ENCODE assay signal across 8 mouse cellular contexts in the genomic region with DNA sequence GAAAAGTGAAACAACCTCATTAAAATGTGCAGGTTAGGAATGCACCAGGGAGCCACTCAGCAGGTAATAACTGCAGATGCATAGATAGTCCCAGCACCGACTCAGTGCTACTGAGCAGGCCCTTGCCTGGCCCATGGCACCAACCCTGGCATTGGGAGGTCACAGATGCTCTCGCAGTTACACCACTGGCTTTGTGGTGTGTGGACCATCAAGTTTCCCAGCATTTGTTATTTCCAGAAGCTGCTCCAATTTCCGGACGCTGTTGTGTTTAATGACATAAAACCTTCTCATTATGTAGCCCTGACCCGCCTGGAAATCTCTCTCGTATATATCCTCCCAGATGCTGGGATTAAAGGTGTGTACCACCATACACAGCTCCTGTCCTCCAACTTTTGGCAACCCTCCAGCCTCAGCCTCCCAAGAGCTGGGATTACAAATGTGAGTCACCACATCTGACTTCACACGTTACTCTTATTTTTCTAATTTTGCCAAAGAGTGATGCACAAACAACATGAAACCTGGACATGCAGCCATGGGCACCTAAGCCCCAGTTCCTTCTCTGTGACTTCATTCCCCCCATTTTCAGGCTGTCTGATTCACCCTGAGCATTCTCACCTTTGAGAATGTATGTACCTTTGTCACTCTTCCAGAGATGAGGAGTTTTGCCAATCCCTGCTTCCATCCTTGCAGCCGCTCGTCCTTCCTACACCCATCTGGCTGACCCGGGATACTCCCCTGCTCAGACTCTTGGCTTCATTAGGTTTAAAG. TPM values are rescaled to one million over a fixed set of nuclear protein-coding genes. Genes with fewer than 3 reads are reported as not detected.
A peak's percentile ranks its signal among the peaks of the same experiment; 100 is the strongest.
DNase-seq lines count a peak whose midpoint lies in the region; ATAC-seq and TF ChIP-seq lines count a peak whose summit lies in the region.

No protein-coding gene starts in this region.

- H3K27ac ChIP-seq in gastrocnemius, adult 2 months = peak overlapping the region; percentile 83
- H3K27ac ChIP-seq in forebrain, embryonic 11.5 days (ENCODE audit: low read depth, low read length) = no peak overlapping the region
- H3K27ac ChIP-seq in limb, embryonic 11.5 days (replicated peaks; ENCODE audit: low read depth, low read length) = no peak overlapping the region
- peak overlapping the region; percentile 34; the same call in 1 of the 2 replicates for H3K27ac ChIP-seq in neural tube, embryonic 13.5 days (replicated peaks)

- 60% methylated on average over 10 of the region's 10 CpGs for WGBS in forebrain, embryonic 11.5 days
- 59% methylated on average over 10 of the region's 10 CpGs for WGBS in limb, embryonic 11.5 days
- WGBS in neural tube, embryonic 13.5 days = 65% methylated on average over 10 of the region's 10 CpGs

- H3K36me3 ChIP-seq in E14TG2a.4 (ENCODE audit: insufficient read depth, low read length) = peaks cover 52% of the 10 kb centered on the region
- peaks cover 3% of the 10 kb centered on the region; the same call in 1 of the 2 replicates for H3K36me3 ChIP-seq in forebrain, embryonic 11.5 days (ENCODE audit: control insufficient read depth, insufficient read depth, low read length)
- peaks cover 5% of the 10 kb centered on the region for H3K36me3 ChIP-seq in limb, embryonic 11.5 days (ENCODE audit: control insufficient read depth, insufficient read depth, low read length)
- H3K36me3 ChIP-seq in neural tube, embryonic 13.5 days = peaks cover 34% of the 10 kb centered on the region

- peak; percentile 51 for DNase-seq in gastrocnemius, adult 2 months
- no peak for DNase-seq in gastrocnemius, adult 18-20 months (ENCODE audit: low spot score)
- DNase-seq in forebrain, embryonic 11.5 days (ENCODE audit: low spot score) = no peak
- no peak for DNase-seq in limb, embryonic 11.5 days (ENCODE audit: low spot score)
- no peak for DNase-seq in right cerebral cortex, adult 2 months (ENCODE audit: low spot score in 2 of 2)
- DNase-seq in Muller cell, postnatal 12 days (ENCODE audit: inconsistent ontology term) = no peak

- intact Hi-C loops in gastrocnemius, adult 2 months (cut with DNase I) = loop anchor here (2.0 kb wide), 1 partner anchor 58 kb away; the partner anchor contains the start of genes Chek2 and Hscb

- peak overlapping the region; percentile 82 for H3K9ac ChIP-seq in forebrain, embryonic 11.5 days (ENCODE audit: low read length)
- peak overlapping the region; percentile 78 for H3K9ac ChIP-seq in limb, embryonic 11.5 days (ENCODE audit: low read length)
- peak overlapping the region; percentile 85 for H3K9ac ChIP-seq in neural tube, embryonic 13.5 days

- peak overlapping the region; percentile 87 for H3K4me3 ChIP-seq in gastrocnemius, adult 2 months
- H3K4me3 ChIP-seq in E14TG2a.4 (replicated peaks; ENCODE audit: low read length) = peak overlapping the region; percentile 90
- peak overlapping the region; percentile 72 for H3K4me3 ChIP-seq in forebrain, embryonic 11.5 days (ENCODE audit: low read depth, low read length)
- H3K4me3 ChIP-seq in limb, embryonic 11.5 days (ENCODE audit: low read depth, low read length) = peak overlapping the region; percentile 85
- peak overlapping the region; percentile 72 for H3K4me3 ChIP-seq in neural tube, embryonic 13.5 days

- H3K4me2 ChIP-seq in forebrain, embryonic 11.5 days (ENCODE audit: low read depth, low read length, severe bottlenecking) = peak overlapping the region; percentile 88
- H3K4me2 ChIP-seq in limb, embryonic 11.5 days (ENCODE audit: low read depth, severe bottlenecking) = peak overlapping the region; percentile 93
- H3K4me2 ChIP-seq in neural tube, embryonic 13.5 days = peak overlapping the region; percentile 95

- ATAC-seq in forebrain, embryonic 11.5 days (replicated peaks; ENCODE audit: low FRiP score) = peak; percentile 75
- ATAC-seq in limb, embryonic 11.5 days (ENCODE audit: insufficient number of reproducible peaks, low FRiP score, low TSS enrichment, low read depth) = peak; percentile 33; the same call in 1 of the 2 replicates
- peak; percentile 63 for ATAC-seq in neural tube, embryonic 13.5 days (ENCODE audit: low read depth)

- H3K4me1 ChIP-seq in E14TG2a.4 (replicated peaks; ENCODE audit: low read depth, low read length) = peaks cover 77% of the 10 kb centered on the region
- peaks cover 6% of the 10 kb centered on the region for H3K4me1 ChIP-seq in forebrain, embryonic 11.5 days (replicated peaks; ENCODE audit: control insufficient read depth, insufficient read depth, low read length)
- 0 out of 2 replicates have a peak, but pooled peaks cover 3% of the 10 kb centered on the region for H3K4me1 ChIP-seq in limb, embryonic 11.5 days (ENCODE audit: control insufficient read depth, insufficient read depth, low read length)
- H3K4me1 ChIP-seq in neural tube, embryonic 13.5 days (replicated peaks) = peaks cover 28% of the 10 kb centered on the region

- TF ChIP-seq CTCF in gastrocnemius, adult 2 months (IDR thresholded peaks at IDR 0.05) = no peak
- TF ChIP-seq CTCF in E14TG2a.4 (conservative IDR thresholded peaks at IDR 0.05; ENCODE audit: low read length) = no peak

- H3K27me3 ChIP-seq in E14TG2a.4 (ENCODE audit: insufficient read depth, low read length) = no peaks in the 10 kb centered on the region
- no peaks in the 10 kb centered on the region for H3K27me3 ChIP-seq in forebrain, embryonic 11.5 days (ENCODE audit: control insufficient read depth, insufficient read depth, low read length)
- no peaks in the 10 kb centered on the region for H3K27me3 ChIP-seq in limb, embryonic 11.5 days (ENCODE audit: control insufficient read depth, insufficient read depth, low read length)
- no peaks in the 10 kb centered on the region for H3K27me3 ChIP-seq in neural tube, embryonic 13.5 days

- no peaks in the 10 kb centered on the region for H3K9me3 ChIP-seq in E14TG2a.4 (ENCODE audit: low read length)
- H3K9me3 ChIP-seq in forebrain, embryonic 11.5 days (ENCODE audit: control insufficient read depth, low read length) = no peaks in the 10 kb centered on the region
- no peaks in the 10 kb centered on the region for H3K9me3 ChIP-seq in limb, embryonic 11.5 days (ENCODE audit: control insufficient read depth, low read length)
- no peaks in the 10 kb centered on the region for H3K9me3 ChIP-seq in neural tube, embryonic 13.5 days

RNA-seq across cellular contexts. Expression of gene Pus1, which starts 0.5 kb away (rescaled TPM):
- total RNA-seq in gastrocnemius, adult 2 months (2021) = 10 to 100 TPM in 1 of 2 experiments, 1 to 10 TPM in 1; 8.7 to 13.8 TPM
- total RNA-seq in gastrocnemius, adult 18-20 months (2021) = 10 to 100 TPM; 10.7 to 11.4 TPM
- polyA plus RNA-seq in forebrain, embryonic 11.5 days (2014; fragmentation: Nextera tagmentation; extraction: Ambion mirVana) = 23.2 and 23.5 TPM in 2 replicates
- polyA plus RNA-seq in limb, embryonic 11.5 days (2014; fragmentation: Nextera tagmentation; extraction: Ambion mirVana) = 20.9 and 24.0 TPM in 2 replicates
- polyA plus RNA-seq in neural tube, embryonic 13.5 days (2015; fragmentation: Nextera tagmentation; extraction: Ambion mirVana) = 19.4 and 21.0 TPM in 2 replicates

RNA-seq across cellular contexts. Expression of gene Ep400, which starts 10.4 kb away (rescaled TPM):
- 10 to 100 TPM; 20.2 to 22.9 TPM for total RNA-seq in gastrocnemius, adult 2 months (2021)
- 10 to 100 TPM; 21.2 to 24.9 TPM for total RNA-seq in gastrocnemius, adult 18-20 months (2021)
- 59.0 and 76.8 TPM in 2 replicates for polyA plus RNA-seq in forebrain, embryonic 11.5 days (2014; fragmentation: Nextera tagmentation; extraction: Ambion mirVana)
- 45.6 and 51.7 TPM in 2 replicates for polyA plus RNA-seq in limb, embryonic 11.5 days (2014; fragmentation: Nextera tagmentation; extraction: Ambion mirVana)
- polyA plus RNA-seq in neural tube, embryonic 13.5 days (2015; fragmentation: Nextera tagmentation; extraction: Ambion mirVana) = 48.4 and 53.0 TPM in 2 replicates

RNA-seq across cellular contexts. Expression of gene Ulk1, which starts 29.0 kb away (rescaled TPM):
- total RNA-seq in gastrocnemius, adult 2 months (2021) = 10 to 100 TPM; 49.1 to 70.6 TPM
- total RNA-seq in gastrocnemius, adult 18-20 months (2021) = 10 to 100 TPM; 57.4 to 66.1 TPM
- polyA plus RNA-seq in forebrain, embryonic 11.5 days (2014; fragmentation: Nextera tagmentation; extraction: Ambion mirVana) = 39.4 and 42.8 TPM in 2 replicates
- polyA plus RNA-seq in limb, embryonic 11.5 days (2014; fragmentation: Nextera tagmentation; extraction: Ambion mirVana) = 37.8 and 42.2 TPM in 2 replicates
- polyA plus RNA-seq in neural tube, embryonic 13.5 days (2015; fragmentation: Nextera tagmentation; extraction: Ambion mirVana) = 30.3 and 33.1 TPM in 2 replicates

RNA-seq across cellular contexts. Expression of gene Hscb, which starts 58.6 kb away (rescaled TPM):
- 10 to 100 TPM; 14.1 to 19.4 TPM for total RNA-seq in gastrocnemius, adult 2 months (2021)
- total RNA-seq in gastrocnemius, adult 18-20 months (2021) = 10 to 100 TPM; 11.8 to 15.6 TPM
- 18.6 TPM in 2 replicates for polyA plus RNA-seq in forebrain, embryonic 11.5 days (2014; fragmentation: Nextera tagmentation; extraction: Ambion mirVana)
- polyA plus RNA-seq in limb, embryonic 11.5 days (2014; fragmentation: Nextera tagmentation; extraction: Ambion mirVana) = 25.8 and 27.8 TPM in 2 replicates
- polyA plus RNA-seq in neural tube, embryonic 13.5 days (2015; fragmentation: Nextera tagmentation; extraction: Ambion mirVana) = 11.0 and 16.5 TPM in 2 replicates

RNA-seq across cellular contexts. Expression of gene Chek2, which starts 58.8 kb away (rescaled TPM):
- 1 to 10 TPM in 1 of 2 experiments, under 1 TPM in 1; 0.92 to 1.1 TPM for total RNA-seq in gastrocnemius, adult 2 months (2021)
- under 1 TPM; 0.76 to 0.80 TPM for total RNA-seq in gastrocnemius, adult 18-20 months (2021)
- polyA plus RNA-seq in forebrain, embryonic 11.5 days (2014; fragmentation: Nextera tagmentation; extraction: Ambion mirVana) = 38.2 and 45.6 TPM in 2 replicates
- 29.3 and 30.5 TPM in 2 replicates for polyA plus RNA-seq in limb, embryonic 11.5 days (2014; fragmentation: Nextera tagmentation; extraction: Ambion mirVana)
- polyA plus RNA-seq in neural tube, embryonic 13.5 days (2015; fragmentation: Nextera tagmentation; extraction: Ambion mirVana) = 5.4 and 7.2 TPM in 2 replicates

Comparison
In these comparisons a context has a peak if more than half of its experiments do, and no peak if none do; other contexts are left out.
1. H3K27ac ChIP-seq: peak in gastrocnemius, adult 2 months (single experiment) and neural tube, embryonic 13.5 days (single experiment); none in forebrain, embryonic 11.5 days (single experiment) and limb, embryonic 11.5 days (single experiment).
2. Peak in every context shown above with its lines, with median percentiles within 50 percentile points of each other: H3K4me3 ChIP-seq, ATAC-seq, H3K4me2 ChIP-seq and H3K9ac ChIP-seq.